Mouse (Mus musculus) MEL (cell line): ENCODE measurements around the gene Slc9a3r1. TPM values are rescaled to one million over a fixed set of nuclear protein-coding genes. Genes with fewer than 3 reads are reported as not detected.

ENCODE experiments used
- DNase-seq: peaks from one replicate; pipeline ENCODE4 v3.0.0; 2011; ENCODE audit warnings: low read depth, low spot score
- H3K27ac ChIP-seq: 2 replicates; pipeline ENCODE4 v1.5.1; 2012; ENCODE audit warnings: low read depth, mild to moderate bottlenecking, control low read depth, low read length, moderate library complexity; ENCODE audit not compliant: control insufficient read depth
- H3K27me3 ChIP-seq, 2 experiments: fragments of 150-350 bp in 1 of 2; sonication (generic) in 1 of 2; 2 replicates each; pipeline ENCODE4 v1.6.1; 2012; ENCODE audit warnings: low read length in 2 of 2, mild to moderate bottlenecking in 2 of 2, improper control_type of control experiment in 1 of 2, moderate library complexity in 1 of 2; ENCODE audit not compliant: insufficient read depth in 2 of 2, control insufficient read depth in 1 of 2
- H3K36me3 ChIP-seq, 2 experiments: 2 replicates each; pipeline ENCODE4 v1.6.1; 2012 to 2014; ENCODE audit warnings: low read length in 2 of 2, improper control_type of control experiment in 1 of 2, inconsistent platforms in 1 of 2, mild to moderate bottlenecking in 1 of 2; ENCODE audit not compliant: insufficient read depth in 2 of 2, control insufficient read depth in 1 of 2
- H3K4me1 ChIP-seq, 2 experiments: fragments of 150-350 bp in 1 of 2; sonication (generic) in 1 of 2; 2 replicates each; pipeline ENCODE4 v1.6.1; 2012; ENCODE audit warnings: low read length in 2 of 2, improper control_type of control experiment in 1 of 2, mild to moderate bottlenecking in 1 of 2; ENCODE audit not compliant: insufficient read depth in 2 of 2, control insufficient read depth in 1 of 2
- H3K4me3 ChIP-seq, 2 experiments: fragments of 150-350 bp in 1 of 2; sonication (generic) in 1 of 2; 2 replicates each; pipeline ENCODE4 v1.5.1; 2012; ENCODE audit warnings: low read depth in 2 of 2, low read length in 2 of 2, mild to moderate bottlenecking in 2 of 2, moderate library complexity in 2 of 2, control low read depth in 1 of 2, improper control_type of control experiment in 1 of 2; ENCODE audit not compliant: control insufficient read depth in 1 of 2, insufficient read depth in 1 of 2
- H3K79me2 ChIP-seq: 2 replicates; pipeline ENCODE4 v1.6.1; 2012; ENCODE audit warnings: mild to moderate bottlenecking, low read length, moderate library complexity; ENCODE audit not compliant: control insufficient read depth, poor library complexity, insufficient read depth
- H3K9ac ChIP-seq: 2 replicates; pipeline ENCODE4 v1.6.1; 2012; ENCODE audit warnings: low read depth, mild to moderate bottlenecking, control low read depth, low read length, moderate library complexity; ENCODE audit not compliant: control insufficient read depth, poor library complexity, severe bottlenecking
- H3K9me3 ChIP-seq: fragments of 150-350 bp; sonication (generic); replicated peaks from 2 replicates; pipeline ENCODE4 v1.6.1; 2012; ENCODE audit warnings: mild to moderate bottlenecking, low read length, improper control_type of control experiment, moderate library complexity; ENCODE audit not compliant: insufficient read depth
- CHD2 ChIP-seq: IDR thresholded peaks from 2 replicates; pipeline ENCODE4 v1.6.1; 2011; ENCODE audit warnings: low read length, improper control_type of control experiment
- ETS1 ChIP-seq: IDR thresholded peaks from 2 replicates; pipeline ENCODE4 v1.6.1; 2012; ENCODE audit warnings: low read depth, mild to moderate bottlenecking, inconsistent platforms, low read length, improper control_type of control experiment, moderate library complexity
- GABPA ChIP-seq: IDR thresholded peaks from 2 replicates; pipeline ENCODE4 v1.6.1; 2012; ENCODE audit warnings: low read depth, mild to moderate bottlenecking, inconsistent platforms, low read length, improper control_type of control experiment, moderate library complexity
- GATA1 ChIP-seq: IDR thresholded peaks from 2 replicates; pipeline ENCODE4 v1.6.1; 2011; ENCODE audit warnings: low read depth, low read length, improper control_type of control experiment
- MAFK ChIP-seq: IDR thresholded peaks from 2 replicates; pipeline ENCODE4 v1.6.1; 2011; ENCODE audit warnings: low read depth, mild to moderate bottlenecking, low read length, improper control_type of control experiment, borderline replicate concordance
- MAZ ChIP-seq: IDR thresholded peaks from 2 replicates; pipeline ENCODE4 v1.6.1; 2012; ENCODE audit warnings: low read depth, mild to moderate bottlenecking, inconsistent platforms, low read length, improper control_type of control experiment
- MEF2A ChIP-seq: IDR thresholded peaks from 2 replicates; pipeline ENCODE4 v1.6.1; 2014; ENCODE audit warnings: low read depth, mild to moderate bottlenecking, inconsistent platforms, low read length, improper control_type of control experiment; ENCODE audit not compliant: poor library complexity, insufficient replicate concordance, severe bottlenecking; ENCODE audit errors: extremely low read depth
- MYC ChIP-seq: IDR thresholded peaks from 2 replicates; pipeline ENCODE4 v1.6.1; 2011; ENCODE audit warnings: low read depth, mild to moderate bottlenecking, low read length, improper control_type of control experiment, moderate library complexity
- POLR2AphosphoS5 ChIP-seq: IDR thresholded peaks from 2 replicates; pipeline ENCODE4 v1.6.1; 2012; ENCODE audit warnings: low read depth, borderline replicate concordance, mild to moderate bottlenecking, inconsistent platforms, low read length, moderate library complexity, mixed read lengths
- TBP ChIP-seq: IDR thresholded peaks from 2 replicates; pipeline ENCODE4 v1.8.0; 2011; ENCODE audit warnings: low read depth, low read length, improper control_type of control experiment
- USF2 ChIP-seq, 2 experiments: IDR thresholded peaks; 2 replicates each; pipeline ENCODE4 v1.6.1; 2011 to 2012; ENCODE audit warnings: improper control_type of control experiment in 2 of 2, low read length in 2 of 2, borderline replicate concordance in 1 of 2, inconsistent platforms in 1 of 2, low read depth in 1 of 2, mild to moderate bottlenecking in 1 of 2; ENCODE audit not compliant: insufficient read depth in 1 of 2
- ZNF384 ChIP-seq: IDR thresholded peaks from 2 replicates; pipeline ENCODE4 v1.6.1; 2012; ENCODE audit warnings: low read depth, mild to moderate bottlenecking, inconsistent platforms, low read length, improper control_type of control experiment
- polyA plus RNA-seq, 2 experiments: library from polyadenylated mRNA; stranded (reverse) in 1 of 2; unstranded in 1 of 2; fragments of >175 nt in 1 of 2; fragments of >200 nt in 1 of 2; gene quantifications; 2 replicates each; pipeline versions ENCODE4 v1.2.1 to v1.2.4; 2012; ENCODE audit warnings: low replicate concordance in 2 of 2, low read depth in 1 of 2; ENCODE audit not compliant: insufficient read length in 2 of 2, insufficient read depth in 1 of 2, missing spikeins in 1 of 2
- total RNA-seq: library from RNA; depleted of rRNA; stranded (reverse); fragments of 300-350 nt; gene quantifications from 2 replicates; pipeline ENCODE4 v1.2.3, GENCODE M21; 2012

The Slc9a3r1 gene
- total and polyA plus RNA-seq, 3 experiments = 112 to 127 TPM; not detected in 1

GRCm38 (mm10) chr11:115173549-115174339, 10.6 kb downstream of the Slc9a3r1 start:
- TF ChIP-seq CHD2 (no peak), MAZ (no peak), MEF2A (no peak), GATA1 (no peak)
- no peak for DNase-seq
- H3K27me3 ChIP-seq = no peaks in the 10 kb centered on the region
- no peaks in the 10 kb centered on the region for H3K9me3 ChIP-seq
- peaks cover 2 to 10% of the 10 kb centered on the region in 2 experiments; a peak in 3 of 4 replicates for H3K36me3 ChIP-seq
- H3K4me1 ChIP-seq = no peaks in the 10 kb centered on the region; a peak in 1 of 4 replicates
- H3K4me3 ChIP-seq = no peak overlapping the region
- no peak overlapping the region for H3K27ac ChIP-seq
- peaks cover 7% of the 10 kb centered on the region; the same call in 1 of the 2 replicates for H3K79me2 ChIP-seq
- no peak overlapping the region for H3K9ac ChIP-seq

DNA sequence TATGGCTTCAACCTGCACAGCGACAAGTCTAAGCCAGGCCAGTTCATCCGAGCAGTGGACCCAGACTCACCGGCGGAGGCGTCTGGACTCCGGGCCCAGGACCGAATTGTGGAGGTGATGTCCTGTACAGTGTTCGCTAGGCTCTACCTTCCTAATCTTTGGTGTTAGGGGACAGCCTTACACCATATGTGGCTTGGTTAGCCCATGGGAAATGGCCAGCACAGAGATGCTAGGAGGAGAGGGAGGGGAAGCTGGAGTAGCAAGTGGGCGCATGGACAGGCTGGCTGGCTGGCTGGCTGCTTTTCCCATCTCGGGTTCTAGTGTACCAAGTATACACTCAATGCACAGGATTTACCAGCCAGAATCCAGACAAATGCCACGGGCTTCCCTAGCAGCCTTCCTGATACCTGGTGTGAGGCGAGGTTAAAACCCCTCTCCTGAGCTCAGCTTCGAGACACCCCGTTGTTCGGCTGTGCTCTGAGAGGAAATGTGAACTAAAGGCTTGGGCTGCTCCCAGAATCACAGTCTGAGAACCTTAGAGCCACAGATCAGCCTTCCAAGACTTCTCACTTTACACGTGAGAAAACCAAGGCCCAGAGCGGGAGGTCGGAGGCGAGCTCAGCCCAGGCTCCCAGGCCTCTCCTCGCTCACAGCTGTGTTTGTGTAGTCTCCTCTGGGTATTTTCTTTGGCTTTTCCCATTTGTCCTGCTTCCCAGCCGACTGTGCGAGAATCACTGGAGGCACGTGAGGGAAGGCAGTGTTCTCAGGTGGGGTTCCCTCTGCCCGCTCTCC, 13.5 kb downstream of the Slc9a3r1 start:
- no peak for DNase-seq
- no peak overlapping the region for H3K9ac ChIP-seq
- H3K36me3 ChIP-seq = peaks cover 2 to 4% of the 10 kb centered on the region in 2 experiments; a peak in 3 of 4 replicates
- no peaks in the 10 kb centered on the region; a peak in 1 of 4 replicates for H3K4me1 ChIP-seq
- H3K4me3 ChIP-seq = no peak overlapping the region
- TF ChIP-seq ETS1 = no peak
- no peak for TF ChIP-seq MYC
- no peak for TF ChIP-seq MAZ
- TF ChIP-seq POLR2AphosphoS5 = no peak
- TF ChIP-seq TBP = no peak
- no peak for TF ChIP-seq GABPA
- no peak for TF ChIP-seq ZNF384
- TF ChIP-seq USF2 (IDR thresholded peaks at IDR 0.05; ENCODE audit: borderline replicate concordance in 1 of 2, insufficient read depth in 1 of 2, low read depth in 1 of 2, low read length in 2 of 2) = no peak
- TF ChIP-seq MAFK = no peak
- H3K27ac ChIP-seq = no peak overlapping the region
- peaks cover 5% of the 10 kb centered on the region; the same call in 1 of the 2 replicates for H3K79me2 ChIP-seq
- no peaks in the 10 kb centered on the region for H3K27me3 ChIP-seq
- H3K9me3 ChIP-seq = no peaks in the 10 kb centered on the region
